Mouse (Mus musculus): ENCODE measurements around the gene Crot. TPM values are rescaled to one million over a fixed set of nuclear protein-coding genes. Genes with fewer than 3 reads are reported as not detected.

Crot gene
- 10 to 100 TPM; 20.8 to 21.3 TPM for total RNA-seq (2023)

GRCm38 (mm10) chr5:8996686-8997512 lies at the start of gene Crot:
TSS of gene Crot (minus strand) at chr5:8997324.

Other genes starting within 250 kb of the Crot start
- gene Abcb1b, start 199.2 kb downstream of the Crot start, total RNA-seq (2023): 10 to 100 TPM; 11.1 to 12.1 TPM
- gene Abcb4, start 103.6 kb downstream of the Crot start, total RNA-seq (2023): 1 to 10 TPM; 8.5 to 8.7 TPM
- 10 to 100 TPM; 36.4 to 44.6 TPM for gene Tmem243, start 103.3 kb upstream of the Crot start, total RNA-seq (2023)
- gene Dmtf1, start 164.5 kb upstream of the Crot start, total RNA-seq (2023): 10 to 100 TPM; 52.3 to 58.3 TPM